Mouse (Mus musculus): ENCODE data around the gene Birc3.
"Not testable (repeated sequence)": the region's sequence is repeated elsewhere in the genome, so short reads cannot be mapped to it uniquely, and the experiment has no call there.

The Birc3 gene

GRCm38 (mm10) chr9:7868838-7869491, 4.0 kb downstream of the Birc3 start:
- in situ Hi-C loops (cut with MboI, MseI): no loop called here

GRCm38 (mm10) chr9:7867981-7868380, 5.0 kb downstream of the Birc3 start:
- in situ Hi-C loops (cut with MboI, MseI): no loop called here

DNA sequence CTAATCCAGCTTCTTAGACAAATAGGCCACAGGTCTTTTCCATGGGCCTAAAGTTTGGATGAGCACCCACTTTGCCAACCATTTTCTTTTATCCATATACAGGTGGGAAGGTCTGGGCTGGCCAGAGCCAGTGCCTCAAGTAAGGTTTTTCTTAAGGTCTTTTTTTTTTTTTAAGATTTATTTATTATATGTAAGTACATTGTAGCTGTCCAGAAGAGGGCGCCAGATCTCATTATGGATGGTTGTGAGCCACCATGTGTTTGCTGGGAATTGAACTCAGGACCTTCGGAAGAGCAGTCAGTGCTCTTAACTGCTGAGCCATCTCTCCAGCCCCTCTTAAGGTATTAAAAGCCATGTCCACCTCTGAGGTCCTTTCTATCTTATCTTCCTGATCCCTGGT, 6.0 kb downstream of the Birc3 start:
- in situ Hi-C loops (cut with MboI, MseI): not testable (repeated sequence)

DNA sequence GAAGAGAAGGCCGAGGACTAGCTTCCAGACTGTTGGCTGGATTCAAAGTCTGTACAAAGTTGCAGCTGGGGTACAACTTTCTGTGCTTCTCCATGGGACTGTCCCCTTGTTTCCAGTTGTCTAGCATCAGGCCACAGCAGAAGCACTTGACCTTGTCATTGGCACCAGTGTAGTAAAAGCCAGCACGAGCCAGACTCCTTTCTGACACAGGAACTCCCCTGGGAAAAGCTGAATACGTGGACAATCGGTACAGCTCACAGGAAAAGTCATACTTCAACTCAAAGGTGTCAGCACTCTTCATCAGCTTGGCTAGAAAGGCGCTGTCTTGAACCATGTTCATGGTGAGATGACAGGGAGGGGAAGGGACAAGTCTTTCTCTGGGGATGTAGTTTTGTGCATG, 12.0 kb downstream of the Birc3 start:
- in situ Hi-C loops (cut with MboI, MseI): no loop called here

- in situ Hi-C loops (cut with MboI, MseI): no loop called here
These were observed 17.1 kb downstream of the Birc3 start for GRCm38 (mm10) chr9:7855912-7856311.

- in situ Hi-C loops (cut with MboI, MseI): no loop called here
These were observed 17.6 kb downstream of the Birc3 start for GRCm38 (mm10) chr9:7855374-7855773.

DNA sequence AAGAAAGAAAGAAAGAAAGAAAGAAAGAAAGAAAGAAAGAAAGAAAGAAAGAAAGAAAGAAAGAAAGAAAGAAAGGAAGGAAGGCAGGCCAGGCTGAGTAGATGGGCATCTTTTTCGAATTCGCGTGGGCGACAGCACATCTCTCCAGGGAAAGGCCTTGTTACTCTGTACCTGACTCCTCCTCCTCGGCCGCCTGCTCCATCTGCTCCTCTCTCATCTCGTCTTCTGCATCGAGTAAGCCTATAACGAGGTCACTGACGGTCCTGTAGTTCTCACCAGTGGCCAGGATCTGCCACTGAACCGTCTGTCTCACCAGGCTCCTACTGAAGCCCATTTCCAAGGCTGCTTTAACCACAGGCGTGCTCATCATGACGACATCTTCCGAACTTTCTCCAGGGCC, 18.8 kb downstream of the Birc3 start:
- in situ Hi-C loops (cut with MboI, MseI): not testable (repeated sequence)

DNA sequence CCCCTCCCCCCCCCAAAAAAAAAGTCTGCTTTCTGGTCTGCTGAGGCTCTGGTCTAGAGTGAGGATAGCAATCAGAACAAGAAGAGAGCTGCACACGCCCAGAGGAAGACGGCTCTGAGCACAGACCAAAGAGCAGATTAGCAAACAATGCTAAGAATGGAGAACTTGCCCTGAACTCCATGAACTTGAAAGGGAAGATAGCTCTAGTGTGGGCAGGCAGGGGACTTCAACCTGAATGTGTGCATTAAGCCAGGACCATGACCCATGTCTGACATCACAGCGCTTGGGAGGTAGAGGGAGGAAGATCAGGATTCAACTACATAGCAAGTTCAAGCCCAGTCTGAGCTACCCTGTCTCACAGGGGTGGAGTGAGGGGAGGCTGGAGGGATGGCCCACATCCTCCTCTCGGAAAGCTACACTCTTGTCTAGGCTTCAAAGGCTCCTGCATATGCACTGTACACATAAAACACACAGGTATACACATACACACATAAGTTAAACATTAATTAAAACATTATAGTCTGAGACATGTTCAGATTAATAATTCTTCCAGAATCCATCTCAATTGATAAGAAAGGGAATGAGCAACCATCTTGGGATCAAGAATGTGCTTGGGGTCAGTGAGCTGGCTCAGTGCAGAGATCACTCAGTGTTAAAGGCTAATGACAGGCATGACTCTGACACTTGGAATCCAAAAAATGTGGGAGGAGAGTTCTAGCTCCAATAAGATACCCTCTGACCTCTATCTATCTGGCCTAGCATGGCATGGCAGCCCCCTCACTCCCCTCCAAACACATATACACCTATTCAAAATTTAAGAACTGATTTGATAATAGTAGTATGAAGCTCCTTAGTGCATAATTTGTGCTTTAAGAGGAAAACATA, 20.4 kb downstream of the Birc3 start:
- in situ Hi-C loops (cut with MboI, MseI): no loop called here

GRCm38 (mm10) chr9:7851841-7852240, 21.1 kb downstream of the Birc3 start:
- in situ Hi-C loops (cut with MboI, MseI): no loop called here

DNA sequence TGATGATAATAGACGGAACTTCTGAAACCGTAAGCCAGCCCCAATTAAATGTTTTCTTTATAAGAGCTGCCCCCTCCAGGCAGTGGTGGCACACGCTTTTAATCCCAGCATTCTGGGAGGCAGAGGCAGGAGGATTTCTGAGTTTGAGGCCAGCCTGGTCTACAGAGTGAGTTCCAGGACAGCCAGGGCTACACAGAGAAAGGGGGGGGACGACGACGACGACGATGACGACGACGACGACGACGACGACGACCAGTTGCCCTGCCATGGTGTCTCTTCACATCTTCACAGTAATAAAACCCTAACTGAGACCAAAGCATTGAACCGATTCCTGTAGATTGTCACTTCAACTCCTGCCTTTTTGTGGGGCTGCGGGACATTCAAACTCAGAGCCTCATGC, 24.8 kb downstream of the Birc3 start:
- in situ Hi-C loops (cut with MboI, MseI): no loop called here

GRCm38 (mm10) chr9:7846667-7847199, 26.3 kb downstream of the Birc3 start:
- in situ Hi-C loops (cut with MboI, MseI): no loop called here

DNA sequence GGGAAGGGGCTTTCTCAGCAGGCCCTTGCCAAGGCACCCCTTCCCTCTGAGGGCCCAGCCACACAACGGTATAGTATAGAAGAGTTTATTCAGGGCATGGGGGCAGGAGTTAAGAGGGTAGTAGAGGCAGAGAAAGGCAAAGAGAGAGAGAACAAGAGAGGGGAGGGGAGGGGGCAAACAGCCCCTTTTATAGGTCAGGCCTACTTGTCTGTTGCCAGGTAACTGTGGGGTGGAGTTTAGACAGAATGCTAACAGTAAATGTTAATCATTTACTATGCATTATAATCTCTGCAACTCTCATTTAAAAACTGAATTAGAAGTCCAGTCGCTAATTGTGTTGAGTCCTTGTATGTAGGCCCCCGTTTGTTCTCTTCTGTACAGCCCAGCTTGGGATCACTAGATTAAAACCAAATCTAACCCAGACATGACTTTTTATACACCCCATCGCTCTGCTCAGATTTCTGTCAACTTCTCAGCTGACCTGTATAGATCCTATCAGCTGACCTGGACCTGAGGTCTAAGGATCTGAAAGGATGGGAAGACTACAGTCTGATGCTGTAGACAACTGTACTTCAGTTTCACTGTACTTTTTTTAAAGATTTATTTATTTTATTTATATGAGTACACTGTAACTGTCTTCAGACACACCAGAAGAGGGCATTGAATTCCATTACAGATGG, 27.6 kb downstream of the Birc3 start:
- in situ Hi-C loops (cut with MboI, MseI): no loop called here

DNA sequence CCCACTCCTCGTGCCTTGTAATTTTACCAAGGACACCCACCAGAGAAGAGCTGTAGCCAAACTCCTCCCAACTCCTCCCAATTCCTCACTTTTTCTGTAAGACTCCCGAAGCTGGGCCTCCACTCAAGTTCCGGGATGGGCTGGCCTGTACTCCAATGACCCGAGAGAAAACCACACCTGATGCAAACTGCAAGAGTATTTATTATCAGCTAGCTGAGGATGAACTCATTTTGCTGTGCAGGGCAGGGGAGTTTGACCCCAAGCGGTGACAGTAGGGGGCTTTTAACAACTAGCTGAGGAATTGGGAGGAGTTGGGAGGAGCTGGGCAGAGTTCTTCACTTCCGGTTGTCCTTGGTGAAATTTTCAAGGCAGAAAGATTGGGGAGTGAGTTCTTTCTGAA, 31.8 kb downstream of the Birc3 start:
- in situ Hi-C loops (cut with MboI, MseI): no loop called here

DNA sequence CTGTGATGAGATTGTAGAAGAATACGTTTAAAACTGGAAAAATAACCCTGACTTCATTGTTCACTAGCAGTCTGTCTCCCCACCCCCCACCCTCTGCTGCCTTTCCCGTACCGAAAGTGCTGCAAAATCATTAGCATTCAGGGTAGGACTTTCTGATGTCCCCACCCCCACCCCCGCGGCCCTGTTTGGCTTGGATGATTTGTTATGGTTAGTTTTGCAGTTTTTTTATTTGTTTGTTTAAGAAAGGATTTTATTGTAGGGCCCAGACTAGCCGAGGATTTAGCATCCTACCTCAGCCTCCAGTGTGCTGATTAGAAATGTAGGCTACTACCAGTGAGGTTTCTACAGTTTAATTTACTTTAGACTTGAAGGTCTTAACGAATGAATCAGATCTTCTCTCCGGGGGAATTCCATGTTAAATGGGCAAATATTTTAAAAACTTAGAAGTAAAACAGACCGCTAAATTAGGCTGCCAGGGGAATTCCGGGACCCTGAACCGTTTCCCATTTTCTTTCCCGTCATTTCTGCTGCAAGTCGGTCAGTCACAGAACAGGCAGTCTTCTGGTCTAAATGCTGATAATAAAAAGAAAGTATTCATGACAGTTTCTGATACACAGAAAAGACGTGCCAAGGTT, 35.1 kb downstream of the Birc3 start:
- in situ Hi-C loops (cut with MboI, MseI): no loop called here

DNA sequence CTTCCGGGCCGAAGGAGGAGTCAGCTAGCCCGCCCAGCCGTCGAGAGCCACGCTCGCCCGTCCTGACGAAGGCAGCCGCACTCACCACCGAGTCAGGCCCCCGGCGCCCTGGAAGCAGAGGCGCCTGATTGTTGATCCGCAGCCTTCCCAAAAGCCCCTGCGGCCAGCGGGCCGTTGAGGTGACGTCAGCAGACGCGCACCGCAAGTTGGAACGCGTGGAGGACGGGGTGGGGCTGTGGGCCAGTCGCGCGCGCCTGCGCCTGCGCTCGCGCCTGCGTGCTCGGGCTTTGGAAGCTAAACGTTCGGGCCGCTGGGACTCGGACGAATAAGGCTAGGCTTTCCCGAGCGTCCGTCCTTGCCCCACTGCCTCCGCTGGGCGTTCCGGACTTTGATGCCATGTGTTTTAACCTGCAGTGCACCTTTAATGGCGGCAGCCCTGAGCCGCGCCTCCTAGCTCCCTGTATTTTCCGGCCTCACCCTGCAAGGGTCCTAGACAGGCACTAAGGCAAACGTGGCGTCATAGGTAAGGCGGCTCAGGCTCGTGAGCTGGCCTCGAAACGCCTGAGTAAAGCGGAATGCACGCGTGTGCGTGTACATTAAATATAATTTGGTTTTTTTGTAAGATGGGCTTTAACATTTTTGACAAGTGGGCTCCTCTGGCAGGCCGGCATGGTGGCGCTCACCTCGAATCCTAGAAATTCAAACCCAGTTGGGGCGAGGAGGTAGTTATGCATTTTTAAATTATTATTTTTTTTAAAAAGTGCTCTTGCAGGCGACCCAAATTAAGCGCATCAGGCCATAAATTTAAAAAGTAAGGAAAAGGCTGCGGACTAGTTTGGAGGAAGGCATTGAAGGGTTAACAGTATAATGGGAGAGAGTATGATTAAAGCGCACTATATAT, 35.8 kb downstream of the Birc3 start, which contains the start of gene Birc2:
Gene Birc2, minus strand, starts transcription at position 160 of the 901 bp plus-strand sequence.
- in situ Hi-C loops (cut with MboI, MseI): no loop called here

DNA sequence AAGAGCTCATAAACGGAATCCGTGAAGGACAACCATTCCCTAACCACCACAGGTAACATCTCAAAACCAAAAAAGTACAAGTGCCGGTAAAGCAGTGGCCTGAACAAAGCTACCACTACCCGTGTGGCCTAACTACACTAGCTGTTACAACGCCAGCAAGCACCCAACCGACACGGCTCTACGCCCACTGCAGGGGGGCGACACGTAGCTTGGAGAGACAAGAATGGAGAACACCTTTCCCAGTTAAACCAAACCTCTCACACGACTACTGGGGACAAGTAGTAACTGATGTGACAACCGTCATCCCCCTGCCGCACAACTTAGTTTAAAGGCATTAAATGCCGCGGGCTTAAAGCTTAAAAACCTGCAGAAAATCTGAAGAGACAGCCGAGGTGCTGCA, 36.7 kb downstream of the Birc3 start:
- in situ Hi-C loops (cut with MboI, MseI): no loop called here

GRCm38 (mm10) chr9:7835302-7835701, 37.7 kb downstream of the Birc3 start:
- in situ Hi-C loops (cut with MboI, MseI): no loop called here

DNA sequence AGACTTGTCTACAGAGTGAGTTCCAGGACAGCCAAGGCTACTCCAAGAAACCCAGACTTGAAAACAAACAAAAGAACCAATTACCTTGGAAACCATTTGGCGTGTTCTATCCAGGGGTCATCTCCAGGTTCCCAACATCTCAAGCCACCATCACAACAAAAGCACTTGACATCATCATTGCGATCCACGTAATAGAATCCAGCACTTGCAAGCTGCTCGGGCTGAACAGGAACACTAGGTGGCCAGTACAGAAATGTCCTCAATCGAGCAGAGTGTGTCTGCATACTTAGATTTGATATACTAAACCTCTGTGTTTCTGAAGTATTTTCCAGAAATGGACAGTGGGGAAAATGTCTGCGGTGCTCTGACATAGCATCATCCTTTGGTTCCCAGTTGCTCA, 39.6 kb downstream of the Birc3 start:
- in situ Hi-C loops (cut with MboI, MseI): loop anchor here (5.0 kb wide), 1 partner anchor 39 kb away; the partner anchor contains the start of gene Birc3

DNA sequence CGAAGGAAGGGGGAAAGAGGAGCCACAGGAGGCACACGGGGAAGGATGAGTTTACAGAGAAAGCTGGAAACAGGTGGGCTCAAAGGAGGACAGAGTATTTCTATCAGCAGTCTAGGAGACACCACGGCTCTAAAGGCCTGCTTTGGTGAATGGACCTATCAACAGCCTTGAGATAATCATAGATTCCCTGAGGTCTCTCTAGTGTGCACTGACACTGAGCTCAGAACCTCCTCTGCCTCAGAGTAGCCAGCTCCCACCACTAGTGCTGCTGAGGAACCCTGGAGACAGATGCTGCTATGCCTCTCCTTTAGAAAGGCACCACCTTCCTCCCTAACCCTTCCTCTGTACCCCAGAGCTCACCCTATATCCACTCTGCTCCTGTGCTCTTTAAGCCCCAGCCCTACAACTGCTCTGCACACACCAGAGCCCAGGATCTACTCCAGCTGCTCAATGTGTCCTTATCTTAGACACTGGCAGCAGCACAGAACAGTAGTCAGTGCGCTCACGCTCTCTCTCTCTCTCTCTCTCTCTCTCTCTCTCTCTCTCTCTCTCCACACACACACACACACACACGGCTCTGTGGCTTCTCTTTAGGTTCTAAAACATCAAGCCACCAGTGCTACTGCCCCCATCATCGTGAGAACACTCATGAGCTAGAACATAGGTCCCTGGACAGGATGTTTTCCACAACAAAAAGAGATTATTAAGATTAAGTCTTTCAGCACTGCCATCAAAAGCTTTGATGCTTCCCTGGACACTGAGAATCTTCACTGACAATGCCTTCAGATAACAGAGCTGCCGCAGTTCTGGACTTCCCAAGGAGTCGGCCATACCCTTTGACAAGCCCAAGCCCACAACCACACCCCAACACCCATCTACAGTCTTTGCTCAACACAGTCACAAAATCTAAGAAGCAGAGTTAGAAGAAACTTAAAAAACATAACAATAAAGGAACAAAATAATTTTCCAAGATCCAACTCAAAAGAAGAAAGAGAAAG, 43.2 kb downstream of the Birc3 start:
- in situ Hi-C loops (cut with MboI, MseI): loop anchor here (5.0 kb wide), 1 partner anchor 42 kb away; the partner anchor contains the start of gene Birc3

Data from regulatory T cell (primary cell).